Mouse (Mus musculus) cerebellum, adult 2 months (tissue): ENCODE measurements at regions not wholly inside any gene's neighbourhood (a gene's known extent, or its start where the extent isn't known, plus 50 kb on each side); places are given as distances from the start of the nearest gene placed in this dataset.

Experiments used
- CTCF ChIP-seq: fragments of 200-500 bp; IDR thresholded peaks from 2 replicates; pipeline ENCODE4 v1.5.1; 2011; ENCODE audit warnings: low read depth, mild to moderate bottlenecking, control low read depth, low read length, moderate library complexity, borderline replicate concordance; ENCODE audit not compliant: insufficient read depth
- POLR2A ChIP-seq: fragments of 200-500 bp; IDR thresholded peaks from 2 replicates; pipeline ENCODE4 v1.6.1; 2011; ENCODE audit warnings: low read length, control low read depth, borderline replicate concordance; ENCODE audit not compliant: insufficient read depth

- TF ChIP-seq CTCF (no peak), POLR2A (no peak)
Observed at GRCm38 (mm10) chr1:75706126-75706525, 160.1 kb downstream of the Slc4a3 start.
